Mouse (Mus musculus) forebrain, embryonic 16.5 days (tissue): ENCODE data around the gene Khdrbs1. TPM values are rescaled to one million over a fixed set of nuclear protein-coding genes. Genes with fewer than 3 reads are reported as not detected.

Source experiments
- ATAC-seq: fragments of 200-750 bp; cut with Nextera tagmentation; 2 replicates; pipeline ENCODE4 v1.8.0; 2017; ENCODE audit warnings: mild to moderate bottlenecking, moderate library complexity
- H3K27ac ChIP-seq: fragments of 300-500 bp; sonication (generic); 2 replicates; pipeline ENCODE4 v1.5.1; 2014; ENCODE audit warnings: low read length, control low read depth
- H3K27me3 ChIP-seq: fragments of 300-500 bp; sonication (generic); replicated peaks from 2 replicates; pipeline ENCODE4 v1.6.1; 2014; ENCODE audit warnings: low read length; ENCODE audit not compliant: control insufficient read depth, insufficient read depth
- H3K36me3 ChIP-seq: fragments of 300-500 bp; sonication (generic); 2 replicates; pipeline ENCODE4 v1.6.1; 2014; ENCODE audit not compliant: control insufficient read depth, insufficient read depth
- H3K4me1 ChIP-seq: fragments of 300-500 bp; sonication (generic); replicated peaks from 2 replicates; pipeline ENCODE4 v1.6.1; 2014; ENCODE audit warnings: low read length; ENCODE audit not compliant: control insufficient read depth, insufficient read depth
- H3K4me2 ChIP-seq: fragments of 300-500 bp; sonication (generic); 2 replicates; pipeline ENCODE4 v1.6.1; 2014; ENCODE audit warnings: mild to moderate bottlenecking, low read length, control low read depth
- H3K4me3 ChIP-seq: fragments of 300-500 bp; sonication (generic); replicated peaks from 2 replicates; pipeline ENCODE4 v1.5.1; 2014; ENCODE audit warnings: mild to moderate bottlenecking, low read length, control low read depth
- H3K9ac ChIP-seq: fragments of 300-500 bp; sonication (generic); replicated peaks from 2 replicates; pipeline ENCODE4 v1.6.1; 2014; ENCODE audit warnings: low read depth, low read length, control low read depth
- H3K9me3 ChIP-seq: fragments of 300-500 bp; sonication (generic); 2 replicates; pipeline ENCODE4 v1.6.1; 2016; ENCODE audit warnings: low read length; ENCODE audit not compliant: control insufficient read depth
- WGBS: fragments of 180-500 bp; shearing (Covaris S2); extraction: QIAGEN DNeasy Blood & Tissue Kit; methylation state at CpG from one replicate; pipeline ENCODE4 v1.1.7; 2014; 5-methylcytosine and 5-hydroxymethylcytosine counted together
- polyA plus RNA-seq: library from polyadenylated mRNA; unstranded; fragments of >200 nt; fragmentation: Nextera tagmentation; extraction: Ambion mirVana; gene quantifications from 2 replicates; pipeline ENCODE4 v1.2.1, GENCODE M21; 2015

Gene Khdrbs1
- polyA plus RNA-seq = 160 and 179 TPM in 2 replicates

- no peaks in the 10 kb centered on the region for H3K9me3 ChIP-seq
- peak within 1 kb of the TSS; percentile 99 for H3K4me3 ChIP-seq
- peak within 1 kb of the TSS; percentile 100 for H3K27ac ChIP-seq
- peak; percentile 95 for ATAC-seq
- H3K36me3 ChIP-seq = no peaks in the 10 kb centered on the region
- peak within 1 kb of the TSS; percentile 79 for H3K4me2 ChIP-seq
- H3K4me1 ChIP-seq = peaks cover 28% of the 10 kb centered on the region
- WGBS = under 1% methylated on average over 68 of the region's 76 CpGs
- H3K27me3 ChIP-seq = no peaks in the 10 kb centered on the region
- peak within 1 kb of the TSS; percentile 96 for H3K9ac ChIP-seq
Observed at GRCm38 (mm10) chr4:129742232-129743009, at the start of gene Khdrbs1. TSS of gene Khdrbs1 (minus strand) at chr4:129742303.

GRCm38 (mm10) chr4:129791399-129791798 is 49.3 kb upstream of the Khdrbs1 start:
- Histone ChIP-seq H3K36me3 (no peaks in the 10 kb centered on the region), H3K9me3 (0 out of 2 replicates have a peak, but pooled peaks cover 3% of the 10 kb centered on the region), H3K4me1 (peaks cover 22% of the 10 kb centered on the region), H3K27ac (peak overlapping the region; percentile 77), H3K4me3 (no peak overlapping the region), H3K27me3 (no peaks in the 10 kb centered on the region), H3K9ac (no peak overlapping the region; the same call in 1 of the 2 replicates), H3K4me2 (no peak overlapping the region)
- WGBS = 0% methylated on average over 1 of the region's 1 CpGs
- peak; percentile 84; the same call in 1 of the 2 replicates for ATAC-seq

- Histone ChIP-seq H3K9me3 (0 out of 2 replicates have a peak, but pooled peaks cover 3% of the 10 kb centered on the region), H3K9ac (no peak overlapping the region), H3K4me2 (no peak overlapping the region), H3K27ac (no peak overlapping the region), H3K4me1 (peaks cover 20% of the 10 kb centered on the region), H3K4me3 (no peak overlapping the region), H3K36me3 (no peaks in the 10 kb centered on the region), H3K27me3 (no peaks in the 10 kb centered on the region)
- WGBS = 69% methylated on average over 3 of the region's 3 CpGs
- ATAC-seq = no peak
Observed at GRCm38 (mm10) chr4:129790475-129790874, 48.4 kb upstream of the Khdrbs1 start.

- Histone ChIP-seq H3K4me3 (no peak overlapping the region), H3K36me3 (no peaks in the 10 kb centered on the region), H3K9ac (no peak overlapping the region), H3K9me3 (0 out of 2 replicates have a peak, but pooled peaks cover 3% of the 10 kb centered on the region), H3K4me2 (no peak overlapping the region), H3K27ac (no peak overlapping the region), H3K27me3 (no peaks in the 10 kb centered on the region), H3K4me1 (peaks cover 11% of the 10 kb centered on the region)
- WGBS = 91% methylated on average over 2 of the region's 2 CpGs
- no peak for ATAC-seq
Observed at GRCm38 (mm10) chr4:129789635-129790034, 47.5 kb upstream of the Khdrbs1 start.

- no peak for ATAC-seq
- H3K4me1 ChIP-seq = peaks cover 12% of the 10 kb centered on the region
- H3K9me3 ChIP-seq = 0 out of 2 replicates have a peak, but pooled peaks cover 3% of the 10 kb centered on the region
- no peak overlapping the region for H3K27ac ChIP-seq
- no peaks in the 10 kb centered on the region for H3K27me3 ChIP-seq
- 81% methylated on average over 8 of the region's 8 CpGs for WGBS
- H3K36me3 ChIP-seq = no peaks in the 10 kb centered on the region
- H3K4me3 ChIP-seq = no peak overlapping the region
- no peak overlapping the region for H3K4me2 ChIP-seq
- no peak overlapping the region for H3K9ac ChIP-seq
Observed at GRCm38 (mm10) chr4:129788693-129789092, 46.6 kb upstream of the Khdrbs1 start.

- Histone ChIP-seq H3K36me3 (no peaks in the 10 kb centered on the region), H3K4me2 (no peak overlapping the region), H3K4me1 (peaks cover 19% of the 10 kb centered on the region), H3K4me3 (no peak overlapping the region), H3K9me3 (0 out of 2 replicates have a peak, but pooled peaks cover 3% of the 10 kb centered on the region), H3K27me3 (no peaks in the 10 kb centered on the region), H3K27ac (no peak overlapping the region), H3K9ac (no peak overlapping the region)
- no peak for ATAC-seq
- 3% methylated on average over 4 of the region's 4 CpGs for WGBS
Observed at GRCm38 (mm10) chr4:129785178-129785577, 43.1 kb upstream of the Khdrbs1 start.

- WGBS = 81% methylated on average over 5 of the region's 5 CpGs
- Histone ChIP-seq H3K27ac (no peak overlapping the region; the same call in 1 of the 2 replicates), H3K36me3 (no peaks in the 10 kb centered on the region), H3K4me1 (peaks cover 19% of the 10 kb centered on the region), H3K27me3 (no peaks in the 10 kb centered on the region), H3K4me3 (no peak overlapping the region), H3K9me3 (0 out of 2 replicates have a peak, but pooled peaks cover 3% of the 10 kb centered on the region), H3K9ac (no peak overlapping the region), H3K4me2 (no peak overlapping the region)
- ATAC-seq = no peak
Observed at GRCm38 (mm10) chr4:129783506-129783905, 41.4 kb upstream of the Khdrbs1 start.

GRCm38 (mm10) chr4:129782857-129783331 is 40.8 kb upstream of the Khdrbs1 start:
- no peak overlapping the region for H3K9ac ChIP-seq
- no peak overlapping the region for H3K27ac ChIP-seq
- H3K4me3 ChIP-seq = no peak overlapping the region
- 0 out of 2 replicates have a peak, but pooled peaks cover 3% of the 10 kb centered on the region for H3K9me3 ChIP-seq
- no peaks in the 10 kb centered on the region for H3K36me3 ChIP-seq
- 31% methylated on average over 3 of the region's 3 CpGs for WGBS
- peak; percentile 75 for ATAC-seq
- no peaks in the 10 kb centered on the region for H3K27me3 ChIP-seq
- peaks cover 19% of the 10 kb centered on the region for H3K4me1 ChIP-seq
- no peak overlapping the region for H3K4me2 ChIP-seq

- no peak overlapping the region for H3K4me2 ChIP-seq
- 13% methylated on average over 4 of the region's 4 CpGs for WGBS
- H3K36me3 ChIP-seq = no peaks in the 10 kb centered on the region
- H3K4me3 ChIP-seq = no peak overlapping the region
- no peaks in the 10 kb centered on the region for H3K9me3 ChIP-seq
- peaks cover 19% of the 10 kb centered on the region for H3K4me1 ChIP-seq
- 0 out of 2 replicates have a peak, but pooled peaks have one; percentile 33 for ATAC-seq
- no peak overlapping the region for H3K27ac ChIP-seq
- no peaks in the 10 kb centered on the region for H3K27me3 ChIP-seq
- H3K9ac ChIP-seq = 0 out of 2 replicates have a peak overlapping the region, but pooled peaks have one; percentile 5
Observed at GRCm38 (mm10) chr4:129781881-129782675, 40.0 kb upstream of the Khdrbs1 start.
